Mouse (Mus musculus) liver, postnatal 0 days (tissue): ENCODE measurements at regions not wholly inside any gene's neighbourhood (a gene's known extent, or its start where the extent isn't known, plus 50 kb on each side); places are given as distances from the start of the nearest gene placed in this dataset.

Experiments used
- CTCF ChIP-seq: sonication (generic); IDR thresholded peaks from 2 replicates; pipeline ENCODE4 v1.5.1; 2016; ENCODE audit warnings: antibody characterized with exemption, low read depth
- EP300 ChIP-seq: IDR thresholded peaks from 2 replicates; pipeline ENCODE4 v1.6.1; 2016; ENCODE audit warnings: antibody characterized with exemption, low read depth, mild to moderate bottlenecking

GRCm38 (mm10) chr11:57949067-57949466 is 59.8 kb upstream of the Larp1 start:
- no peak for TF ChIP-seq CTCF
- TF ChIP-seq EP300, result no peak
